Mouse (Mus musculus) cerebellum, postnatal 36 days (tissue): ENCODE measurements around the gene Mb21d2.

Source experiments
- DNase-seq, 2 experiments: peaks; one replicate each; pipeline ENCODE4 v3.0.0; 2021 to 2022; ENCODE audit warnings: mixed read lengths in 2 of 2

The Mb21d2 gene

DNA sequence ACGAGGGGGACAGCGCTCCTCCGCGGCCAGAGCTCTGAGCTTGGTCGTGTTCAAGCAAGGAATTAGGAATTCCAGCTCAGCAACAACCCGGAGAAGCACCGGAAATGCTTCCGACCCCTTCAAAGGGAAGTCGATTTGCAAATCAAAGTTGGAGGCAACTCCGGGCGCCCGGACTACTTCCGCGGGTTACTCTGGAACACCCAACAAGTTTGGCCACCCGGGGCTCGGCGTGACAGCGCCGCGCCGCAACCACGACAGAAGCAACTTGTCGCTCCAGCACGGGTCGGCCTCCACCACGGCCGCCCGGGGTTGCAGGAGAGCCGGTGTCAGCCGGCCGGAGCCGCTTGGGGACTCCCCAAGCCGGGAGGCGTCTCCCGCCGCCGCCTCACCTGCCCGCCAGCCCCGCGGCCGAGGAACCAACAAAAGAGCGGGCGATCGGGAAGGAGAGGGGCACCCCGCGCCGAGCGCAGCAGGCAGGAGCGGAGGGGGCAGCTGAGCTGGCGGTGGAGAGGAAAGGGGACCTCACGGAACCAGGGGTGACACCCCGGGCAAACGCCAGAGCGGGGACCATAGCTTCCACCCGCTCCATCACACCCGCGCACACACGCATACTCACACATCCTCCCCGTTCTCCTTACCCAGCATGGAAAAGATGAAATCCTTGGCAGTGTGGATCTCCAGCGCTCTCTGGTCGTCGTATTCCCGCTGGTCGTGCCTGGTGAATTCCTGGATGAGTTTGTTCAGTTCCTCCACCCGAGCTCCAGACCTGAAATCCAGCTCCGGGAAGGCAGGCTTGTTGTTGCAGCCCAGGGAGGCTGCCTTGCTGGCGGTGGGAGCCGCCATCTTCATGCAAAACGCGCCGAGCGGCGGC is at the start of gene Mb21d2:
Gene Mb21d2, minus strand, starts transcription at position 859 of the 871 bp plus-strand sequence.
- DNase-seq: peak; percentile 45 to 65

DNA sequence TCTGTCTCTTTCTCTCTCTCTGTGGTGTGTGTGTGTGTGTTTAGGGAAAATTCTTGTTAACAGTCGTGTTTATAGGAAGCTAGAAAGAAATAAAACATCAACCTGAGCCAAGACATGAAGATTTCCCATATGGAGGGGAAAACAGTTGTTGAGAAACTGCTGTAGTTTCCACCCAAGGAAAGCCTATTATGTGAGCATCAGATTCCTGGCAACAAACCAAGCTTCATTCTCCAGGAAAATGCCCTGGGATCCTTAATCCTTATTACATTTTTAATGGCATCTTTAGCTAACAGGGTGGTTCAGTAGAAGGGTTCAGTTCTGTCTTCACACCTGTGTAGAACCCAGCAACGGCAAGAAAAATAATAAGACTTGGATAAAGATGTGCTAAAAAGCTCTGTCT is 36.8 kb upstream of the Mb21d2 start:
- no peak for DNase-seq

DNA sequence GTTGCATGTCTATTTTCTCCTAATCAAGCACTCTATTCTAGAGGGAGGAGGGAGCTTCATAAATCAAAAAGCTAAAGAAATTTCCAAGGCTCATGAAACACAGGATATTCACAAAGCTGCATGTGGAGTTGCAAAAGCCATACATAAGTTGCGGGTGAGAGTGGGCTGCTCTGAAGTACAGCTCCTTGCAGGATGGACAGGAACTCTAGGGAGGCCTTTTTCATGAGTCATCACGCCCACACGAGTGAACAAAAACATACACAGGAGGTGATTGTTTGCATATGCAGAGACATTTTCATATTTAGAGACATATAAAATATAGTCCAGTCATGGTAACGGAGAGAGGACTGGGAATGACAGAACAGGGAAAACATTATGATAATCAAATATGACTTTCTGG is 34.6 kb upstream of the Mb21d2 start:
- no peak for DNase-seq

DNA sequence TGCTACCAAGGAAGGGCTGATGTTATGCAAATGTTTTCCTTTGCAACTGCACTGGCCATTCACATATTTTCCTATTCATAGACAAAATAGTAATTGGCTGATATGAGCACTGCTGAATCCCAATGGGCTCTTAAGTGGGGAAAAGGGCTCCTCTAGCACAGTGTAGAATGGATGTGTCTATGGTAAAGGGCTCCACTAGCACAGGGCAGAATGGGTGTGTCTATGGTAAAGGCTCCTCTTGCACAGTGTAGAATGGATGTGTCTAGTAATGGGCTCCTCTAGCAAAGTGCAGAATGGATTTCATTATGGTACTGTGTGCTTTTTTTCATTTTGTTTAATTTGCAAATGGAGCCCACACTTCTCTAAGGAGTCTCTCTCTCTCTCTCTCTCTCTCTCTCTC is 33.5 kb upstream of the Mb21d2 start:
- DNase-seq: no peak

DNA sequence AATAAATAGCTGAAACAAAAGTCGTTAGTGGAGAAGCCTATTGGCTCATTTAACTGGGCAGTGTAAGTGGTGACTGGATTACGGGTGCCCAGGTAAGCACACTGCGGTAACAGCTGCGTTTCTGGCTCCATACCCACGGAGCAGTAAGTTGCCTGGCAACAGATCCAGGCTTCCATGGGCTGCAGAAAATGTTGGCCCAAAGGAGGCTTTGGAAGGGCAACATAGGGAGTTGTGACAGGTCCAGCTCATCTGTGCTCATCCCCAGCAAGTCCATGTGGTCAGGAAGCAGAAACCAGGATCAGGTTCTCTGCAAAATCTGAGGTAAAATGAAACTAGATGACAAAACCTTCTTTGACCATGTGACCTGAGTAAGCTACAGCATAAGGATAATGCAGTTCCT is 20.3 kb upstream of the Mb21d2 start:
- DNase-seq: peak in 1 of 2 experiments; percentile 15

DNA sequence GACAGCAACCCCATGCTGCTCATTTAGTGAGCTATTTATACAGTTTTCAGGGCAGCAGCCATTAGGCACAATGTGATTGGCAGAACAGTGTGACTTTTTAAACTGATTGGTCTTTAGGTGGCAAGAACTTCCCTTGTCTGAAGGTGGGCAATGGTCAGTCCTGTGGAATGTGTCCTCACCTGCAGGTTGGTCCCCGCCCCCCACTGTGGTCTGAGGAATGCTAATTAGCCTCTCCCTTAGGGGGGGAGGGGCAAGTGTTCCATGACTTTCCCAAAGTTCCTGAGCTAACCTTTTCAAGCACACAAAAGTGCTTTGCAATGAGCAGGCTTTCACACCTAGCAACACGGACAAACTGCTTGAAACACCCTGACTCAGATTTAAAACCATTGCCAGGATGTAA is 13.8 kb upstream of the Mb21d2 start:
- no peak for DNase-seq

DNA sequence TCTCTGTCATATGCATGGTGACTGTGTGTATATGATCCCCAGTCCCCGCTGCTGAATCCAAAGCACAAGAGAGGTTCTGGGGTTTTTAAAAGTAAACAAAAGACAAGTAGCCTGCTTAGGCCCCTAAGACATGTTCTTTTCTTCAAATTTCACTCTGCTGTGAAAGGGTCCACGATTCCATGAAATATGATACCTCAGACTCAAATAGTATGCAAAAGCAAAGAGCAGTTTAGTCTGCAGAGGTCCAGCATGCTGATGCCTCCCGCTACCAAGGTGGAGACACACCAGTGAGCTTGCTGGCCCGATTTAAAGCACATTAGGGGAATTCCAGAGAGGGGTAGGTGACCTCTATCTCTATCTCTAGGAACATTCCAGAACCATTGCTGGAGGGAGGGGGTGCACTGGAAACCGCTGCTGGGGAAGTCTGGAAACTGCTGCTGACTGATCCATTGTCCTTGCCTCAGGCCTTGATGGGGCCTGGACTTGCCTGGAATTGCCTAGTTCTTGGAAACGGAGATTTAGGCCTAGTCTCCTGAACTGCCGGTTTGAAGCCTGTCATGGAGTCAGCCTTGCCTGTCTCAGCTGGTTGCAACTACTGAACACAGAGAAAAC is 6.8 kb upstream of the Mb21d2 start:
- DNase-seq: no peak

DNA sequence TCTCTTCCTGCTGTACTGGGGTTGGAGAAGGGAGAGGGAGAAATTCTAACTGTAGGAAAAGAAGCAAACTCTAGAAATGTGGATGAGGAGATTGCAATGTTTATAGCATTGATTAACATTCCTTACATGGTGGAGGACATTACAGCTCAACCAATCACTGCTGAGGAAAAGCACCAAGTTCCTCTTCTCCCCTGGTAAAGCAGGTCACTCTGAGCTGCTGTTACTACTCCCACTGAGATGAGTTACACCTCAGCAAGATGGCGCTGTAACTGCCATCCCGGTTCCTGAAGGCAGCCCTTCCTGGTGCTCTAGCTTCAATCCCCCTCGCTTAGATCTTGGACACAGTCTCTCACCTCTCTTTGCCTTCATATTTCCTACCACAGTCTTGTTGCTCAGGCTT is 6.2 kb upstream of the Mb21d2 start:
- DNase-seq: no peak

DNA sequence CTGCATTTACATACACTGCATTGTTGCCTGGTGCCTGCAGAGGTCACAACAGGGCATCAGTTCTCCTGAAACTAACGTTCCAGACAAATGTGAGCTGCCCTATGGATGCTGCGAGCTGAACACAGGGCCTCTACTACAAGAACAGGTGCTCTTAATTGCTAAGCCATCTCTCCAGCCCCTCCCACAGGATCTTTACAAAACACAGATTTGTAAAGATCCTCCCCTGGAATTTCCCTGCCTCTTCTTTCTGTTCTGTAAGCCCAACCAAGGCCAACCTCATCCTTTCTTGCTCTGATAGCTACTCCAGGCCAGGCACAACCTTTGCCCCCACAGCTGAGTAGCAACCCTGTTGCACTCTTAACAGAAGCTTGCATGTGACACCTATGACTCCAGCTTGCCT is 1.7 kb upstream of the Mb21d2 start:
- DNase-seq: no peak

DNA sequence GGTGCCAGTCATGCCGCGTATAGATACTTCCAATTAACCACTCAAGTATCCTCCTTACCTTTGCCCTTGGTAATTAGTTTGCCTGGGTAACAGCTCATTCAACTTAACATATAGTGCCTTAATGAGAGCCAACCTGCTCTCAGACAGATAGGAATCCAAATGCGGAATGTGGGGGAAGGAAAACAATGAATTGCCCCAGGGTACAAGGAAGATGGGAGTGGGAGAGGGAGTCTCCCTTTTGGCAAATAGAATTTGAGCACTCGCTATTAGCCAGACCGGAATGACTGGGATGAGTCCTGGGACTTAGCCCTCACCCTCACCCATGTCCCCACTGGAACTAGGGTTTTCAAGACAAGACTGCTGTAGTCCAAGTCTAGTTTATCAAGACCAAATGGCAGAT is 953 bp upstream of the Mb21d2 start:
- DNase-seq: no peak

DNA sequence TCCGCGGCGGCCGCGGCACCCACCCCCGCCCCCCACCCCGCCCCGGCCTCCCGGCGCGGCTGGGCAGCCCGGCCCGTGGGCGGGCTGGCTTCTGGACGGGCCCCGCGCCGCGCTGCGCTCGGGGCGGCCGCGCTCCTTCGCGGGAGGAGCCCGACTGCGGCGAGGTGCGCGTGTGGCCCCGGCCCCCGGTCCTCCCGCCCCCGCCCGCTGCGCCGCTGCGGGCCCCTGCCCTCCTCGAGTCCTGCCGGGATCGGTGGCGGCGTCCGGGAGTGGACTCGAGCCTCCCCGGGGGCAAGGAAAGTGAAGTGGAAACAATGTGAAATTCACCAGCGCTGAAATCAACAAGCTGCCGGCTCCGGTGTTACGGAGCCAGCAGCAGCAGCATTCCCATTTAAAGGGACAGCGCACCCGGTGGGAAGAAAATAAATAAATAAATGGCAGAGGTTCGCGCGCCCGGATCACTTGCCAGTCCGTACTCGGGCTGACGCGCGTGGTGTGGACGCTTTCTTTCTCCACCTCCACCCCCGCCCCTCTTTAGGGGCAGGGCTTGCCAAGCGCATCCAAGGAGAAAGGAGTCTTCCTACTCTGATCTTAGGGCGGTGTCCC is 316 bp upstream of the Mb21d2 start:
- peak; percentile 66 to 72 for DNase-seq

DNA sequence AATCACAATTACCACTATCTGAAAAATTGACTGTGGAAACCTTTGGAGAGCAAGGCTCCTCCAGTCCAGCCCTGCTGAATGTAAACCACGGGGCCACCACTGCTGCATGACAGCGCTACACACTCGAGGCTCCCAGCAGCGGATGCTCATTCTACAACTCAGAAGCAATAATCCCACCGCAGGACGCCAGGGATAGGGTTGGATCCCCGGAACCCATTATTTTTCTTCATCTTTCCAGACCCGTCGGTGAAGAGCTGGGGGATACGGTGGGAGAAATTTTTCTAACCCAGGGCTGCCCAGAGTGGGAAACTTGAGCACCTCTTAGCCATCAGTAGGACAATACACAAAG is 1.0 kb downstream of the Mb21d2 start:
- DNase-seq: peak; percentile 45 to 50

DNA sequence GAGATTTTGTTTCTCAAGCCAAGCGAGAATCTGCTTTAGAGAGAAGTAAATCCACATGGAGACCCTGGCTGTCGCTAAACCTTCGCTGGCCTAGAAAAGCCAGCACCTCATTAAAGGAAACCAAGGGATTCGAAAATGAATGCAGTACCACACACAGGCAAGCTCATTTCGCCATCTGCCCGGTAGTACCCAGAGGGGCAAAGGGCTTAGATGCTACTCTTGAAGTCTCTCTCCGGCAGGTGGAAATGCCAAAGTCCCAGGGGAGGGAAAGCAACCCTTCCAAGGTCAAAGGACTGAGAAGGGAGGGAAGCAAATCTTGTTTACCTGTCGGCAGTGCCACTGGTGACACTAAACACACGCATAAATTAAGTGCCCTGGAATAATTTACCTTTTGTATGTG is 2.1 kb downstream of the Mb21d2 start:
- DNase-seq: peak; percentile 22 to 24

DNA sequence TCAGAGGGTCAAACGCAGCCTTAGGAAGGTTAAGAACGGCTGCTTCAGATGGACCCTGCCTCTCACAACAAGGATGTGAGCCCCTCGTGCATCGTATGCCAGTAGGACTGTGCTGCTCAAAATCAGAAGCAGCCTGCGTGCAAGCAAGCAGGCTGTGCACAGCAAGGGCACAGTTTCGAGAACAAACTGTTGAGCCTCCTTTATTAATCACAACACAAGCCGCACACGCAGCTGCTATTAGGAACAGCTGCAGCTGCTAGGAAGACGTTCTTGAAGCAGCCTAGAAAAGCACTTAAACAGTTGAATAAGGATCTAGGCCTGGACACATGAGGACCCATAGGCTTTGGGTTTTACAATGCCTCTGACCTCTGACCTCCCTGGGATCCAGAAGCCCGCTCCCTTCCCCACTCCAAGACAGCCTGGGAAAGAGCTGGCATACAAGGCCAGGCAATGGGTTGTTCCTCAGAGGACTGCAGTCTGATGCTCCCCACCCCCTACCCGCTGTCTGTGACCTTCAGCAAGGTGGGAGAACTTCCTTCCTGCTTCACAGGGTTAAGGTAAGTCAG is 10.1 kb downstream of the Mb21d2 start:
- DNase-seq: no peak

DNA sequence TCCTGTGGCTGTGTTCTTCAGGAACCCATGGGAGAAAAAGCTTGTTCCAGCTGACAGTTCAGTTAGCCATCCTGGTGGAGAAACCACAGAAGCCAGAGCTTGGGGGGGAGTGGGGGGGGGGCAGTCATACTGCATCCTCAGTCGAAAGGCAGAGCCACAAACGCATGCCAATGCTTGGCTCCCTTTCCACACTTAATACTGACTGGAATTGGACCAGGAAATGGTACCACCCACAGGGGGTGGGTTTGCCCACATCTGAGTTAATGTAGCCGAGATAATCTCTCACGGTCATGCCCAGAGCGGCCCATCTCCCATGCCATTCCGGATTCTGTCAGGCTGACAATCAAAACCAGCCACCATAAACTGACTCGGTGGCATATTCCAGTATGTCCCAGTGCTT is 14.1 kb downstream of the Mb21d2 start:
- DNase-seq: no peak

DNA sequence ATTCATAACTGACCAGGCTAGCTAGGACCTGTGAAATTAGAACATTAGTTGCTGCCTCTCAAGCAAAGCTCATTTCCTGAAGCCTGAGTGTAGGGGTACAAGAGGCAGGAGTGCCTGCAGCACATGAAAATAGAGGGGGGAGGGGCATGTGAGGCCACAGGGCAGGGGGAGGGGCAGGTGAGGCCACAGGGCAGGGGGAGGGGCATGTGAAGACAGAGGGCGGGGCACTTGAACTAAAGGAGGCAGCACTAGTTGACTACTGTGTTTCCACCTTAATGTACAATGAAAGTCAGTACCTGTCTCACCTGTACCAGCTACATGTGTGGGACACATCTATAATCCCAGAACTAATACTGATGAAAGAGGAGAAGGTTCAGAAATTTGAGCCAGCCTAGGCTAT is 14.8 kb downstream of the Mb21d2 start:
- DNase-seq: no peak

DNA sequence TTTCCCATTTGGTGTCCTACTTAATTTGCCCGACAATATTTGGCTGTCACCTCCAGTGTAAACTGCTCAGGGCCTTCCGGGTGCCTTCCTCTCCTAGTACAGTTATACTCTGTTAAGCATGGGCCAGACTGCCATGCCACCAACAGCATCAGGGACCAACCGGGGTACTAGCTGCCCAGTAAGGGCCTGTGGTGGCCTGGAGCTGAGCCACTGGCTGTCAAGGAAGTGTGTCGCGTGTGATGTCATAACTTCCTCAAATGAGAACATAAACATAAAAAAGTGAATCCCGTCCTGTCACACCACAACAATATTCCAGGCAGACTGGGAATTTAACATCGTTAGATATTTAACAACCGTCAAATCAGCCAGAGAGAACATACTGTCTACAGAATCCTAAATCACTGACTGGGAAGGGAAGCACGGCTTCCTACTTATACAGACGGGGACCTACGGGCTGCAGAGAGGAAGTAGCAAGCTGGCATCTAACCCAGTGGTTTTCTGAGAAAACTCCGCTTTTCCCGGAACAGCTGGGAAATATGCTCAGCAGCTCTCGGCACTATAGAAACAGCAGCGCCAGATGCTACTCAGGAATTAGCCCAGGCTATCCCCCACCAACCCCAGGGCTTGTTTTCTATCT is 17.9 kb downstream of the Mb21d2 start:
- no peak for DNase-seq

DNA sequence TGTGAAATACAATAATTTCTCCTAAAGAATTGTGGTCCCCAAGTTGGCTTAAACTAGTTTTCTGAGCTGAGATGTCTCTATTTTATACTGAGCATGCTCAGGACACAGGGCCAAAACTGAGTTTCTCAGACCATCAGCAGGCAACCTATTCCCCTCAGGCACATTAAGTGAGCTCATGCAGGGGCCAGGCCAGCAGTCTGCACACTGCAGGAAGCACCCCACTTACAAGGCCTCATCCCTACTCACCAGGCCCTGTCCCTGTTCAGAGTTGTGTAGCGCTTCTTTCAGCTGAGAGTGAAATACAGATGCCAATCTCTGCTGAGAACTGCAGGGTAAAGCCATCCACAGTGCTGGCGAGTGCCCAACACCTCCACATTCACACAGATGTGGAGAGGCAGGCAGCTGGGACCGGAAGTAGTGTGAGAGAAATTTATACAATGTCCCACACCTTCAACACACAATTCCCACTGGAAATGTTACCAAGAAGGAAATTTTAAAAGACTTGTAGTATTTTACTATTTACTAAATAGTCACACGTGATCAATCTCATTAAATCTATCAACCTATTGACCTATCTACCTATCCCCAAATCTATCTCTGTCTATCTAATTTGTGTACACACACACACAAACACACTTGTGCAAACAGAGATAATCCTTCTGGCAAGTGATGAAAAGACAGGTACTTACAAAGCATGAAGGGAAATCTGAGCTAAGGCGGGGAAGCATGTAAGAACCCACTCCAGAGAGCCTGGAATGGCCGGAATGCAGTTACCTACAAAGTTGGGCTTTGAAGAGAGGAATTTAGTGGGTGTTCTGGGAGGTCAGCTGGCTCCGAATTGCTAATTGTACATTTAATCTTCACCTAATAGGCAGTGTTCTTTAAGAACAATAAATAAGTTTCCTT is 22.9 kb downstream of the Mb21d2 start:
- no peak for DNase-seq

DNA sequence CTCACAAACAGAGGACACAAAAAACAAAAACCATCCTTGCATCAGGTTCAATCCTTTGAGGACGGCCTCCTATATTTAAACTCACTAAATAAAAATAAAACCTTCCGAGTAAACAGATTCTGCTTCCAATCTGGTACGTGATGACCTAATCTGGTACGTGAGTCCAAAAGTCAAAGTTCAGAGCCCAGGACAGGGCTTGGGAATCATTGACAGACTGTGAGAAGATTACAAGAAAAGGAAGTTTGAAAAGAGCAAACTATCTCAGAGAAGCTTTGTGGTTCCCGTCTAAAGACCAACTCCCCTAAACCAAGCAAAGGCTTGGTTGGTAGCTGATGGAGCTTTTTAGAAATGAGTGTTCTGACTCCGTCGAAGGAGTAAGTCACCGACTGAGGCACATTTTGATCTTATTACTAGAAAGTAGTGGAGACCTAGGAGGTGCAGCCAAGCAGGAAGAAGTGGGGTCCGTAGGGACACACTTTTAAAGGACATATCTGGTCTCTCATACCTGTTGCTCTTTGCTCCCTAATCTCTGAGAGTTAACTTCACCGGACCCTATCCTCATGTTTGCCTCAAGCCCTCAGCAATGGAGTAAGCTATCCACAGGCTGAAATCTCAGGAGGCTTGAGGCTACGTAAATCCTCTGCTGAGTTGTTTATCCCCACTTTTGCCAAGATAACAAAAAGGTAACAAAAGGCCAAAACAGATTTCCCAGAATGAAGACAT is 23.7 kb downstream of the Mb21d2 start:
- no peak for DNase-seq

DNA sequence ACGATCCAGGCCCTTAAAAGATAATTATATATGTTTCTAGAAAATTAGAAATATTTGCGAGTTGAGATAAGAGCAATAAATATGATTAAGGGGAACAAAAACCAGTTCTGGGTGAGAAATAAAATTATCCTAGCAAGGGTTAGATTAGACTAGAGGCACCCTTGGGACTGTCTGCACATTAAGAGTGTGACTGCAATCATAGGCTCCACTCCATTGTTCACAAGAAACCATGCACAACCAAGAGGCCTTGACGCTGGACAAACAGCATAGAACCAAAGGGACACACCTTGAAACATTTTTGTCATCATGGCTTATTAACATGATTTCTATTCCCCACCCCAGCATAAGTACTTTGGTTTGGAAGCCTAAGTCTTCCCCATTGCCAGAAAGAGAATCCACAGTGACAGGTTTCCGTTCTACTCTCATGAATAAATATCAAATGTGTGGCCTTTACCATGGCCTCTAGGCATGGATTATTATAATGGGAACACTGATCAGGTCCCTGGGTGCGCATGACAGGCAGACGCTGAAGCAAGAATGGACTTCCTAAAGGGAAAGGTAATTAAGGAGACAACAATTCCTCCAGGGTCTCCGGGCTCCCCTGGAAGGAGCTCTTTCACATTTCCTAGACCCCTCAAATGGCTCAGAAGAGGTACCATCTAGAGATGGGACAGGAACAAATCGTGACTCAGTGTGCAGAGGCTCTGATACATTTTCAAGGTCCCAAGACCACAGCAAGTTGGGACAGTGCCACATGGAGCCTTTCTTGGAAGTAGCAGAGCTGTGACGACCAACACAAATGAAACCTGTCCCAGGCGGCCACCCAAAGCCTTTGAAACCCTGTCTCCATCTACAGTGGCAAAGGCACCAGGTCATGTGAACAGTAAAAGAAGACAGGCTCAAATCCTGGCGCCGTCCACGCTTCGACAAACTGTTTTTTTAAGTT is 26.6 kb downstream of the Mb21d2 start:
- no peak for DNase-seq
